Mouse (Mus musculus) heart, embryonic 16.5 days (tissue): ENCODE measurements around the gene Glb1. TPM values are rescaled to one million over a fixed set of nuclear protein-coding genes. Genes with fewer than 3 reads are reported as not detected.
"Not testable (repeated sequence)": the region's sequence is repeated elsewhere in the genome, so short reads cannot be mapped to it uniquely, and the experiment has no call there.

Source experiments
- ATAC-seq: fragments of 200-750 bp; cut with Nextera tagmentation; replicated peaks from 2 replicates; pipeline ENCODE4 v1.8.0; 2017; ENCODE audit warnings: moderate number of reproducible peaks; ENCODE audit not compliant: insufficient read depth, low FRiP score; ENCODE audit errors: extremely low read depth
- H3K27ac ChIP-seq: fragments of 300-500 bp; sonication (generic); 2 replicates; pipeline ENCODE4 v1.5.1; 2014; ENCODE audit warnings: mild to moderate bottlenecking, low read length, control low read depth, moderate library complexity
- H3K27me3 ChIP-seq: fragments of 300-500 bp; sonication (generic); 2 replicates; pipeline ENCODE4 v1.6.1; 2014; ENCODE audit warnings: low read length, mixed read lengths; ENCODE audit not compliant: control insufficient read depth, insufficient read depth
- H3K36me3 ChIP-seq: fragments of 300-500 bp; sonication (generic); 2 replicates; pipeline ENCODE4 v1.6.1; 2014; ENCODE audit not compliant: control insufficient read depth, insufficient read depth
- H3K4me1 ChIP-seq: fragments of 300-500 bp; sonication (generic); 2 replicates; pipeline ENCODE4 v1.6.1; 2014; ENCODE audit warnings: low read length, mixed read lengths; ENCODE audit not compliant: control insufficient read depth, insufficient read depth
- H3K4me2 ChIP-seq: fragments of 300-500 bp; sonication (generic); 2 replicates; pipeline ENCODE4 v1.6.1; 2014; ENCODE audit warnings: low read depth, mild to moderate bottlenecking, control low read depth, low read length
- H3K4me3 ChIP-seq: fragments of 300-500 bp; sonication (generic); 2 replicates; pipeline ENCODE4 v1.5.1; 2014; ENCODE audit warnings: mild to moderate bottlenecking, control low read depth, low read length
- H3K9ac ChIP-seq: fragments of 300-500 bp; sonication (generic); 2 replicates; pipeline ENCODE4 v1.6.1; 2014; ENCODE audit warnings: low read length, control low read depth
- H3K9me3 ChIP-seq: fragments of 300-500 bp; sonication (generic); replicated peaks from 2 replicates; pipeline ENCODE4 v1.6.1; 2016; ENCODE audit warnings: low read length; ENCODE audit not compliant: control insufficient read depth
- WGBS: fragments of 180-500 bp; shearing (Covaris S2); extraction: QIAGEN DNeasy Blood & Tissue Kit; methylation state at CpG from one replicate; pipeline ENCODE4 v1.1.7; 2014; 5-methylcytosine and 5-hydroxymethylcytosine counted together
- polyA plus RNA-seq: library from polyadenylated mRNA; unstranded; fragments of >200 nt; fragmentation: Nextera tagmentation; extraction: Ambion mirVana; gene quantifications from 2 replicates; pipeline ENCODE4 v1.2.1, GENCODE M21; 2015

Glb1 gene
- polyA plus RNA-seq, 1 experiment from 2014 or later = 42.5 TPM

DNA sequence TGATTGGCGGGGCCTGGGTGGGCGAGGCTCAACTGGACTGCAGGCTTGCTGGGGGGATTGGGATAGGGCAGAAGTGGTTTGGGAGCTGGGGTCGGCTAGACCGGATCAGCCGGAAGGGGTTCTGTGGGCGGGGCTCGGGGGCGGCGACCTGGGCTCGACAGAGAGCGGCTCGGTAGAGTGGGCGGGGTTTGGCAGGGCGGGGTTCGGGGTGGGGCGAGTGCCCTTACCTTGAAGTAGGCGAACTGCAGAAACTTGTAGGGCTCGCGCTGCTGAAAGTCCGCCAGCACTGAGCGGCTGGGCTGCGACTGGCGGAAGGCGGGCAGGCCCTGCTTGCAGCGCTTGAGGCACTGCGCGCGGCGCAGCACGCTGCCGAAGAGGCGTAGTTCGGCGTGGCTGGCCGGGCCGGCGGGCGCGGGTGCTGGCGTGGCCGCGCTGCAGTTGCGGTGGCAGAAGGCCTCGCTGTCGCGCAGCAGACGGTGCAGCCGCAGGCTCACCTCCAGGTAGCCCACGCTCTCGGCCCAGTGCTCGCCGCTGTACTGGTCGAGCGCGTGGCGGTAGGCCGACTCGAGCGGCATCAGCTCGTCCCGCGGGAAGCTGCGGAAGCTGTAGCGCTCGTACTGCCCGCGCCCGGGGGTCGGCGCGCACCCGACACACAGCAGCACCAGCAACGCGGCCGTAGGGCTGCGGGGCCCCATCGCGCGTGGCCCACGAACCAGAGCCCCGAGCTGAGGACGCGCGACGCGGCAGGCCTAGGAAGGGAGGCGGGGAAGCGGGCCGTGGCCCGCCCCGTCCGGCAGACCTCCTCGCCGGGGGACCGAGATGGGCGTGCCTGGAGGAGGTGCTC, 10.7 kb upstream of the Glb1 start, which contains the start of gene Crtap:
Crtap (minus strand) TSS at position 771 of the 844 bp plus-strand sequence.
- Histone ChIP-seq H3K9me3 (no peaks in the 10 kb centered on the region), H3K27me3 (no peaks in the 10 kb centered on the region), H3K27ac (peak within 1 kb of the TSS; percentile 97), H3K36me3 (peaks cover 2% of the 10 kb centered on the region; the same call in 1 of the 2 replicates), H3K9ac (peak within 1 kb of the TSS; percentile 91), H3K4me1 (peaks cover 32% of the 10 kb centered on the region), H3K4me3 (peak within 1 kb of the TSS; percentile 90), H3K4me2 (peak within 1 kb of the TSS; percentile 85)
- WGBS = under 1% methylated on average over 96 of the region's 96 CpGs
- ATAC-seq = peak; percentile 75

DNA sequence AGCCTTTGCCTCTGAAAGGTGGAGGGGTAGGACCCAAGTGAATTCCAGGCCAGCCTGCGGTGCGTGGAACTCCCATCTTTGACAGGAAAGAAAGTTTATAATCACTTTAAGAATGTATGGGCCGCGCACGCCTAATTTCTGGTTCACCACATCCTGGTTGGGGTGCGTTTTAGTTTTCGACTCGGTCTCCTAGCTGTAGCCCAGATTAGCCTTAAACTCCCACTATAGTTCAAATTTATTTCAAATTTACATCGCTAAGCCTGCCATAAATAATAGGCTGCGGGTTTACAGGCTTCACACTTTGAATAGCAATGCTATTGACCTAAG, 10.2 kb upstream of the Glb1 start:
- peak overlapping the region; percentile 97 for H3K27ac ChIP-seq
- H3K27me3 ChIP-seq = no peaks in the 10 kb centered on the region
- no peaks in the 10 kb centered on the region for H3K36me3 ChIP-seq
- H3K4me2 ChIP-seq = peak overlapping the region; percentile 85
- no peak for ATAC-seq
- peak overlapping the region; percentile 91 for H3K9ac ChIP-seq
- 3% methylated on average over 10 of the region's 10 CpGs for WGBS
- peaks cover 32% of the 10 kb centered on the region for H3K4me1 ChIP-seq
- peak overlapping the region; percentile 90 for H3K4me3 ChIP-seq
- H3K9me3 ChIP-seq = no peaks in the 10 kb centered on the region

DNA sequence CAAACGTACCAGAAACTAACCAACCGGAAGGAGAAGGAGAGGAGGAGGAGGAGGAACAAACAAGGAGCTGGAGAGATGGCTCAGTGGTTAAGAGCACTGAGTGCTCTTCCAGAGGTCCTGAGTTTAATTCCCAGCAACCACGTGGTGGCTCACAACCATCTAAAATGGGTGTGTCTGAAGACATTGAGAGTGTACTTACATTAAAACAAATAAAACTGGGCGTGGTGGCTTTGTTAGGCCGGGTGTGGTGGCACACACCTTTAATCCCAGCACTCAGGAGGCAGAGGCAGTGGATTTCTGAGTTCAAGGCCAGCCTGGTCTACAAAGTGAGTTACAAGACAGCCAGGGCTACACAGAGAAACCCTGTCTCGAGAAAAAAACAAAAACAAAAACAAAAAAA, 6.7 kb upstream of the Glb1 start:
- not testable (repeated sequence) for ATAC-seq, H3K27ac ChIP-seq, H3K4me2 ChIP-seq, H3K27me3 ChIP-seq, H3K9me3 ChIP-seq, H3K36me3 ChIP-seq, H3K9ac ChIP-seq, H3K4me1 ChIP-seq, H3K4me3 ChIP-seq
- WGBS = 67% methylated on average over 6 of the region's 6 CpGs

DNA sequence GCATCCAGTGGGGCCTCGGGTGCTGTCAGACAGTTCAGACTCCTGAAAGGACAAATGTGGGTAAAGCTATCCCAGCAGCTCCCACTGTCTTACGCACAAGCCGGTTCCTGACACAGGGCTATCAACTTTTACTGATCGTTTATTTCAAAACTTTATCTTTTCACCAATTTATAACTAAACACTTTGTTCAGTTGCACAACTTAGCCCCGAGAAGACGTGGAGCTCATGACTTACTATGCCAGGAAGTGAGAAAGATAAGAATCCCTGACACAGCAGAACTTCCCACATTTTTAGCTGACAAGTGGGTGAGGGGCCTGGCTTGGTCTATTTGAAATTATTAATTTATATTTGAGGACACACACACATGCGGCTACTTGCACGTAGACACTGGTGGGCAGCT, 6.2 kb upstream of the Glb1 start:
- no peak overlapping the region for H3K4me2 ChIP-seq
- H3K9ac ChIP-seq = no peak overlapping the region
- peaks cover 8% of the 10 kb centered on the region; the same call in 1 of the 2 replicates for H3K4me1 ChIP-seq
- H3K9me3 ChIP-seq = no peaks in the 10 kb centered on the region
- WGBS = 53% methylated on average over 8 of the region's 8 CpGs
- H3K4me3 ChIP-seq = no peak overlapping the region
- no peaks in the 10 kb centered on the region for H3K36me3 ChIP-seq
- no peak for ATAC-seq
- no peaks in the 10 kb centered on the region for H3K27me3 ChIP-seq
- no peak overlapping the region for H3K27ac ChIP-seq

DNA sequence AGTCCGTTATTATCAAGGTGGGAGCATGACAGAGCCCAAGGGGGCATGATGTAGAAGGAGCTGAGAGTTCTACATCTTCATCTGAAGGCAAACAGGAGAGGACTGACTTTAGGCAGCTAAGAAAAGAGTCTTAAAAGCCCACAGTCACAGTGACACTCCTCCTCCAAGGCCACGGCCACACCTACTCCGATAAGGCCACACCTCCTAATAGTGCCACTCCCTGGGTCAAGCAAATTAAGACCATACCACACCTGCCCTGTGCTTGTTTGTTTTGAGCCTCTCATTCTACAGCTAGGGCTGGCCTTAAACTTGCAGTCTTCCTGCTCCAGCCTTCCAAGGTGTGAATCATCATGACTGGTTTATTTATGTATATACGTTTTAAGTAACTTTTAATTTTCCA, 5.6 kb upstream of the Glb1 start:
- H3K27ac ChIP-seq = no peak overlapping the region
- no peak overlapping the region for H3K4me3 ChIP-seq
- H3K36me3 ChIP-seq = no peaks in the 10 kb centered on the region
- WGBS = 81% methylated on average over 4 of the region's 4 CpGs
- ATAC-seq = no peak
- no peak overlapping the region for H3K9ac ChIP-seq
- H3K27me3 ChIP-seq = no peaks in the 10 kb centered on the region
- no peak overlapping the region for H3K4me2 ChIP-seq
- H3K4me1 ChIP-seq = peaks cover 8% of the 10 kb centered on the region; the same call in 1 of the 2 replicates
- no peaks in the 10 kb centered on the region for H3K9me3 ChIP-seq

DNA sequence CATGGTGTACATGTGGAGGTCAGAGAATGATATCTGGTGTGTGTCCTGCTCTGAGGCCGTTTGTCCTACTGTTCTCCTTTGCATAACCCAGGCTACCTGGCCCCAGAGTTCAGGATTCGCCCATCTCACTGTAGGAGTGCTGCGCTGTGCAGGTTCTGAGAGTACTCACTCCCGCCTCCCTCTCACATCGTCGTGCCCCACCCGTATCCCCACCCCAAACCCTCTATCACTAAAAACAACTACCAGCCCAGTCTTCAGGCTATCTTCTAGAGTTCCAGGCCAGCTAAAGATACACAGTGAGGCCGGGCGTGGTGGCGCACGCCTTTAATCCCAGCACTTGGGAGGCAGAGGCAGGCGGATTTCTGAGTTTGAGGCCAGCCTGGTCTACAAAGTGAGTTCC, 1.2 kb upstream of the Glb1 start:
- H3K36me3 ChIP-seq = peaks cover 2% of the 10 kb centered on the region
- H3K4me1 ChIP-seq = peaks cover 13% of the 10 kb centered on the region
- no peaks in the 10 kb centered on the region for H3K27me3 ChIP-seq
- H3K4me2 ChIP-seq = no peak overlapping the region
- H3K4me3 ChIP-seq = no peak overlapping the region
- 83% methylated on average over 12 of the region's 12 CpGs for WGBS
- no peak overlapping the region for H3K27ac ChIP-seq
- ATAC-seq = no peak
- H3K9ac ChIP-seq = no peak overlapping the region
- H3K9me3 ChIP-seq = no peaks in the 10 kb centered on the region

DNA sequence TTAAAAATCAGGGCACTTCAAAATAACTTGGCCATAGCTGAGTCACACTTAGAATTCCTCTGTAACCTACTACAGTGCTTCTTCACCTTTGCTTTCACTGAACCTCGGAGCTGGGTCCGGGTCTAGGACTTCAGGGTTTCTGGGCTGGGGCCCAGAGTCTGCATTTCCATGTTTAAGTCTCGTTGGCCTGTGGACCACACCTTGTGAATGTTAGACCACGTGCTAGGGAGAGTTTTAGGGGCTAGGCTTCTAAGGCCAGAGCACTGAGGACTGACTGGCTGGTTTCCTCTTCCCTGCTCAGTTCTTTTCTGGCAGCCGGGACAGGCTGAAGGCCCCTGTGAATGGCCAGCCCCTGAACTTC, 308 bp upstream of the Glb1 start:
- Histone ChIP-seq H3K27me3 (no peaks in the 10 kb centered on the region), H3K4me3 (peak overlapping the region; percentile 98), H3K9me3 (no peaks in the 10 kb centered on the region), H3K4me2 (peak overlapping the region; percentile 86), H3K9ac (peak overlapping the region; percentile 97), H3K27ac (peak overlapping the region; percentile 95), H3K4me1 (peaks cover 10% of the 10 kb centered on the region), H3K36me3 (peaks cover 11% of the 10 kb centered on the region)
- WGBS = 20% methylated on average over 5 of the region's 5 CpGs
- ATAC-seq = no peak; the same call in 1 of the 2 replicates

DNA sequence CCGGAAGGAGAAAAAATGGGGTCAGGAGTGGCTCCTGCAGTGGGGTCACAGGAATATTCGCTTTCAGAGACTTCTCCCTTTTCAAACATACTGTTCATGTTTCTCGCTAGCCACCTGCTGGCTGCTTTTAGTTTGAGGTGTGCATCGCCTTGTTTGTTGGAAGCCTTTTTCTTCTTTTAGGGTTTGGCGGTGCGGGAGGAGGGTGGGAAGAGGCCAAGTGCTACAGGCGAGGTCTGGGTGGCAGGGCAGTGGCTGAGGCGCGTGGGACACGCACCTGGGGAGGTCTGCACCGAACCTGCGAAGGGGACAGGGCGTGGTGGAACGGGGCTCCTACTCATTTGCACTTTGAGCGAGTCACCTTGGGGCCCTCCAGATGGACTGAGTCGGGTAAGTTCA, 807 bp downstream of the Glb1 start:
- peak overlapping the region; percentile 97 for H3K9ac ChIP-seq
- H3K9me3 ChIP-seq = no peaks in the 10 kb centered on the region
- peaks cover 17% of the 10 kb centered on the region for H3K36me3 ChIP-seq
- peak overlapping the region; percentile 98 for H3K4me3 ChIP-seq
- ATAC-seq = peak; percentile 1; the same call in 1 of the 2 replicates
- H3K27me3 ChIP-seq = no peaks in the 10 kb centered on the region
- peak overlapping the region; percentile 86 for H3K4me2 ChIP-seq
- 2% methylated on average over 16 of the region's 16 CpGs for WGBS
- H3K27ac ChIP-seq = peak overlapping the region; percentile 95
- H3K4me1 ChIP-seq = peaks cover 10% of the 10 kb centered on the region

DNA sequence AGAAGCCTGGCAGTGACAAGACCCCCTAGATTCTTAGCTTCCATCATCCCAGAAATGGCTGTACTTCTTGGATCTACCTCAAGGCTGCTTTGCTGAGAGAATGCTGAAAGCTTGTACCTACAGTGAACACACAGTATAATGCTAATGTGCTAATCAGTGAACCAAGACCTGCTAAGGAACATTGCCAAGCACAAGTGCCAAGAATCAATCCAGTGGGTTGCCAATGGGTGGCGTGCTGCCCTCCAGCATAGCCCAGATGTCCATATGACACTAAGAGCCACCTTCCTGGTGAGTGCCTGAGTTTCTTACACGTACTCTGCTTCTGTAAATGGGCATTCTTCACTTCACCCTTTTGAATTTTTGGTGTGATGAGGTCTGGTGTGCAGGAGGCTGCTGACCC, 6.8 kb downstream of the Glb1 start:
- H3K27ac ChIP-seq = no peak overlapping the region
- no peak for ATAC-seq
- peaks cover 4% of the 10 kb centered on the region; the same call in 1 of the 2 replicates for H3K4me1 ChIP-seq
- peaks cover 29% of the 10 kb centered on the region for H3K36me3 ChIP-seq
- no peaks in the 10 kb centered on the region for H3K27me3 ChIP-seq
- no peak overlapping the region for H3K9ac ChIP-seq
- 0 out of 2 replicates have a peak, but pooled peaks cover 4% of the 10 kb centered on the region for H3K9me3 ChIP-seq
- no peak overlapping the region for H3K4me3 ChIP-seq
- WGBS = 90% methylated on average over 2 of the region's 2 CpGs
- no peak overlapping the region for H3K4me2 ChIP-seq
